Comparison of ENCODE assay signal across 11 mouse cellular contexts in genomic region chr6:128132581-128132980, GRCm38 (mm10). TPM values are rescaled to one million over a fixed set of nuclear protein-coding genes. Genes with fewer than 3 reads are reported as not detected.
A peak's percentile ranks its signal among the peaks of the same experiment; 100 is the strongest.
DNase-seq lines count a peak whose midpoint lies in the region; ATAC-seq and TF ChIP-seq lines count a peak whose summit lies in the region.
"Had no signal": no experiment of that assay in that cellular context is flagged by ENCODE, and none has a peak within 500 bp of the region (broad histone marks: within the 10 kb centered on the region; RNA-seq: fewer than 3 reads in every experiment).

No protein-coding gene starts in this region.

- peaks cover 42% of the 10 kb centered on the region for H3K4me1 ChIP-seq in kidney, embryonic 16.5 days (ENCODE audit: insufficient read depth, low read length)
- peaks cover 78% of the 10 kb centered on the region for H3K4me1 ChIP-seq in embryonic facial prominence, embryonic 15.5 days
- peaks cover 48% of the 10 kb centered on the region for H3K4me1 ChIP-seq in lung, embryonic 15.5 days

- H3K4me2 ChIP-seq in kidney, embryonic 16.5 days (replicated peaks; ENCODE audit: low read depth, low read length), result no peak overlapping the region
- H3K4me2 ChIP-seq in embryonic facial prominence, embryonic 15.5 days (replicated peaks), result no peak overlapping the region
- H3K4me2 ChIP-seq in lung, embryonic 15.5 days, result no peak overlapping the region

- intact Hi-C loops in gastrocnemius, adult 2 months (cut with DNase I), result no loop called here
- intact Hi-C loops in left cerebral cortex, postnatal 10 days (cut with DNase I), result no loop called here

- 0 out of 2 replicates have a peak, but pooled peaks cover 2% of the 10 kb centered on the region for H3K36me3 ChIP-seq in kidney, embryonic 16.5 days (ENCODE audit: insufficient read depth, low read length)
- no peaks in the 10 kb centered on the region for H3K36me3 ChIP-seq in embryonic facial prominence, embryonic 15.5 days
- H3K36me3 ChIP-seq in lung, embryonic 15.5 days, result no peaks in the 10 kb centered on the region

- no peak for TF ChIP-seq CTCF in gastrocnemius, adult 2 months (IDR thresholded peaks at IDR 0.05)

- H3K9me3 ChIP-seq in kidney, embryonic 16.5 days (ENCODE audit: low read length), result no peaks in the 10 kb centered on the region
- no peaks in the 10 kb centered on the region for H3K9me3 ChIP-seq in embryonic facial prominence, embryonic 15.5 days (replicated peaks)
- H3K9me3 ChIP-seq in lung, embryonic 15.5 days, result no peaks in the 10 kb centered on the region

- H3K27ac ChIP-seq in gastrocnemius, adult 2 months, result peak overlapping the region; percentile 82
- H3K27ac ChIP-seq in kidney, embryonic 16.5 days (ENCODE audit: low read length), result no peak overlapping the region
- H3K27ac ChIP-seq in embryonic facial prominence, embryonic 15.5 days (replicated peaks), result peak overlapping the region; percentile 68; the same call in 1 of the 2 replicates
- peak overlapping the region; percentile 36; the same call in 1 of the 2 replicates for H3K27ac ChIP-seq in lung, embryonic 15.5 days

- H3K4me3 ChIP-seq in gastrocnemius, adult 2 months, result no peak overlapping the region
- no peak overlapping the region for H3K4me3 ChIP-seq in kidney, embryonic 16.5 days (ENCODE audit: low read length)
- H3K4me3 ChIP-seq in embryonic facial prominence, embryonic 15.5 days (replicated peaks), result no peak overlapping the region
- H3K4me3 ChIP-seq in lung, embryonic 15.5 days, result no peak overlapping the region

- WGBS in kidney, embryonic 16.5 days, result 86% methylated on average over 6 of the region's 6 CpGs
- WGBS in embryonic facial prominence, embryonic 15.5 days, result 61% methylated on average over 6 of the region's 6 CpGs
- 68% methylated on average over 6 of the region's 6 CpGs for WGBS in lung, embryonic 15.5 days

- DNase-seq in gastrocnemius, adult 2 months, result peak; percentile 42
- no peak for DNase-seq in gastrocnemius, postnatal 25 days
- DNase-seq in kidney, postnatal 10 days, result no peak
- no peak for DNase-seq in left cerebral cortex, postnatal 10 days (ENCODE audit: extremely low spot score in 1 of 2, low spot score in 2 of 2)
- no peak for DNase-seq in retina, postnatal 1 day
- DNase-seq: adrenal gland, postnatal 14 days; B cell, adult 2 months; cerebellum, adult 9-10 months had no signal

- ATAC-seq in kidney, embryonic 16.5 days (ENCODE audit: low FRiP score, low TSS enrichment), result 0 out of 2 replicates have a peak, but pooled peaks have one; percentile 12
- peak; percentile 63 for ATAC-seq in embryonic facial prominence, embryonic 15.5 days (ENCODE audit: insufficient number of reproducible peaks, low FRiP score, low TSS enrichment, low read depth)
- peak; percentile 50; the same call in 1 of the 2 replicates for ATAC-seq in lung, embryonic 15.5 days (ENCODE audit: borderline replicate concordance, extremely low read depth, low FRiP score, low TSS enrichment)

- no peaks in the 10 kb centered on the region for H3K27me3 ChIP-seq in kidney, embryonic 16.5 days (ENCODE audit: insufficient read depth, low read length)
- no peaks in the 10 kb centered on the region for H3K27me3 ChIP-seq in embryonic facial prominence, embryonic 15.5 days
- no peaks in the 10 kb centered on the region for H3K27me3 ChIP-seq in lung, embryonic 15.5 days

- no peak overlapping the region for H3K9ac ChIP-seq in kidney, embryonic 16.5 days (replicated peaks; ENCODE audit: low read length)
- no peak overlapping the region for H3K9ac ChIP-seq in embryonic facial prominence, embryonic 15.5 days
- no peak overlapping the region for H3K9ac ChIP-seq in lung, embryonic 15.5 days

RNA-seq across cellular contexts. Expression of gene Tspan9, which starts 10.8 kb away (rescaled TPM):
- 10 to 100 TPM; 21.8 to 41.9 TPM for total RNA-seq in gastrocnemius, adult 2 months (2021)
- total RNA-seq in gastrocnemius, postnatal 25 days (2021), result 10 to 100 TPM; 48.6 to 56.6 TPM
- 140 and 147 TPM in 2 replicates for polyA plus RNA-seq in kidney, embryonic 16.5 days (2015; fragmentation: Nextera tagmentation; extraction: Ambion mirVana)
- polyA plus RNA-seq in embryonic facial prominence, embryonic 15.5 days (2015; fragmentation: Nextera tagmentation; extraction: Ambion mirVana), result 156 and 177 TPM in 2 replicates
- 128 and 130 TPM in 2 replicates for polyA plus RNA-seq in lung, embryonic 15.5 days (2015; fragmentation: Nextera tagmentation; extraction: Ambion mirVana)
- total RNA-seq in left cerebral cortex, postnatal 10 days (2021), result 10 to 100 TPM; 84.7 to 89.1 TPM

Comparison
In these comparisons a context has a peak if more than half of its experiments do, and no peak if none do; other contexts are left out.
1. ATAC-seq: peak in every context shown above with its lines; median percentile 63 in embryonic facial prominence, embryonic 15.5 days; 50 in lung, embryonic 15.5 days; 12 in kidney, embryonic 16.5 days.